Mouse (Mus musculus): ENCODE data around the gene C130050O18Rik. TPM values are rescaled to one million over a fixed set of nuclear protein-coding genes. Genes with fewer than 3 reads are reported as not detected.
A peak's percentile ranks its signal among the peaks of the same experiment; 100 is the strongest.

Gene C130050O18Rik
- polyA plus RNA-seq, 1 experiment, result 7.2 TPM

- TF ChIP-seq POLR2A (IDR thresholded peaks at IDR 0.05; ENCODE audit: borderline replicate concordance, extremely low read depth, low read depth, low read length) (no peak), CTCF (IDR thresholded peaks at IDR 0.05; ENCODE audit: insufficient read depth, low read length) (peak; percentile 29; the same call in 1 of the 2 replicates)
- Histone ChIP-seq H3K4me1 (ENCODE audit: control insufficient read depth, insufficient read depth, low read length) (no peaks in the 10 kb centered on the region), H3K4me3 (replicated peaks; ENCODE audit: extremely low read depth, low read depth, low read length) (no peak overlapping the region)
- 97% methylated on average over 4 of the region's 4 CpGs for WGBS
- DNase-seq, result no peak
Observed at GRCm38 (mm10) chr5:139416942-139417341, 11.9 kb downstream of the C130050O18Rik start.

- 94% methylated on average over 3 of the region's 3 CpGs for whole genome bisulfite sequencing
- TF ChIP-seq CTCF (IDR thresholded peaks at IDR 0.05; ENCODE audit: insufficient read depth, low read length), result no peak
- TF ChIP-seq POLR2A (IDR thresholded peaks at IDR 0.05; ENCODE audit: borderline replicate concordance, extremely low read depth, low read depth, low read length), result no peak
- no peak for DNase-seq
- Histone ChIP-seq H3K4me1 (ENCODE audit: control insufficient read depth, insufficient read depth, low read length) (no peaks in the 10 kb centered on the region), H3K4me3 (replicated peaks; ENCODE audit: extremely low read depth, low read depth, low read length) (no peak overlapping the region)
Observed at GRCm38 (mm10) chr5:139417480-139417879, 12.4 kb downstream of the C130050O18Rik start.

- DNase-seq, result no peak
- Histone ChIP-seq H3K4me1 (ENCODE audit: control insufficient read depth, insufficient read depth, low read length) (no peaks in the 10 kb centered on the region), H3K4me3 (replicated peaks; ENCODE audit: extremely low read depth, low read depth, low read length) (no peak overlapping the region)
- no peak for TF ChIP-seq CTCF (IDR thresholded peaks at IDR 0.05; ENCODE audit: insufficient read depth, low read length)
- no peak for TF ChIP-seq POLR2A (IDR thresholded peaks at IDR 0.05; ENCODE audit: borderline replicate concordance, extremely low read depth, low read depth, low read length)
- 58% methylated on average over 2 of the region's 2 CpGs for WGBS
Observed at GRCm38 (mm10) chr5:139418110-139418509, 13.0 kb downstream of the C130050O18Rik start.

- H3K4me1 ChIP-seq (ENCODE audit: control insufficient read depth, insufficient read depth, low read length), result no peaks in the 10 kb centered on the region; the same call in 1 of the 2 replicates
- 23% methylated on average over 3 of the region's 3 CpGs for WGBS
- TF ChIP-seq POLR2A (IDR thresholded peaks at IDR 0.05; ENCODE audit: borderline replicate concordance, extremely low read depth, low read depth, low read length) (no peak), CTCF (IDR thresholded peaks at IDR 0.05; ENCODE audit: insufficient read depth, low read length) (no peak)
- no peak for DNase-seq
- no peak overlapping the region for H3K4me3 ChIP-seq (replicated peaks; ENCODE audit: extremely low read depth, low read depth, low read length)
Observed at GRCm38 (mm10) chr5:139418633-139419032, 13.6 kb downstream of the C130050O18Rik start.

- 46% methylated on average over 21 of the region's 21 CpGs for WGBS
- TF ChIP-seq CTCF (IDR thresholded peaks at IDR 0.05; ENCODE audit: insufficient read depth, low read length), result no peak
- TF ChIP-seq POLR2A (IDR thresholded peaks at IDR 0.05; ENCODE audit: borderline replicate concordance, extremely low read depth, low read depth, low read length), result no peak
- DNase-seq, result no peak
- Histone ChIP-seq H3K4me3 (replicated peaks; ENCODE audit: extremely low read depth, low read depth, low read length) (peak within 1 kb of the TSS; percentile 18), H3K4me1 (ENCODE audit: control insufficient read depth, insufficient read depth, low read length) (no peaks in the 10 kb centered on the region; the same call in 1 of the 2 replicates)
Observed at GRCm38 (mm10) chr5:139423026-139423865, 18.2 kb downstream of the C130050O18Rik start, which contains the start of gene Gper1. Gene Gper1, plus strand, starts transcription at chr5:139423151.

GRCm38 (mm10) chr5:139425198-139425597 lies 20.1 kb downstream of the C130050O18Rik start:
- 62% methylated on average over 9 of the region's 9 CpGs for WGBS
- DNase-seq, result no peak
- Histone ChIP-seq H3K4me1 (ENCODE audit: control insufficient read depth, insufficient read depth, low read length) (peaks cover 5% of the 10 kb centered on the region), H3K4me3 (replicated peaks; ENCODE audit: extremely low read depth, low read depth, low read length) (no peak overlapping the region)
- TF ChIP-seq POLR2A (IDR thresholded peaks at IDR 0.05; ENCODE audit: borderline replicate concordance, extremely low read depth, low read depth, low read length) (no peak), CTCF (IDR thresholded peaks at IDR 0.05; ENCODE audit: insufficient read depth, low read length) (no peak)

GRCm38 (mm10) chr5:139427001-139427400 lies 21.9 kb downstream of the C130050O18Rik start:
- DNase-seq, result no peak
- H3K4me1 ChIP-seq (ENCODE audit: control insufficient read depth, insufficient read depth, low read length), result peaks cover 5% of the 10 kb centered on the region
- 92% methylated on average over 9 of the region's 9 CpGs for WGBS
- TF ChIP-seq POLR2A (IDR thresholded peaks at IDR 0.05; ENCODE audit: borderline replicate concordance, extremely low read depth, low read depth, low read length) (no peak), CTCF (IDR thresholded peaks at IDR 0.05; ENCODE audit: insufficient read depth, low read length) (no peak)
- no peak overlapping the region for H3K4me3 ChIP-seq (replicated peaks; ENCODE audit: extremely low read depth, low read depth, low read length)

- TF ChIP-seq CTCF (IDR thresholded peaks at IDR 0.05; ENCODE audit: insufficient read depth, low read length) (no peak), POLR2A (IDR thresholded peaks at IDR 0.05; ENCODE audit: borderline replicate concordance, extremely low read depth, low read depth, low read length) (no peak)
- DNase-seq, result no peak
- 43% methylated on average over 9 of the region's 9 CpGs for WGBS
Observed at GRCm38 (mm10) chr5:139427989-139428388, 22.9 kb downstream of the C130050O18Rik start.

GRCm38 (mm10) chr5:139429818-139430341 lies 24.8 kb downstream of the C130050O18Rik start:
- 25% methylated on average over 12 of the region's 12 CpGs for WGBS
- TF ChIP-seq CTCF (IDR thresholded peaks at IDR 0.05; ENCODE audit: insufficient read depth, low read length) (no peak), POLR2A (IDR thresholded peaks at IDR 0.05; ENCODE audit: borderline replicate concordance, extremely low read depth, low read depth, low read length) (no peak)
- Histone ChIP-seq H3K4me3 (replicated peaks; ENCODE audit: extremely low read depth, low read depth, low read length) (no peak overlapping the region), H3K4me1 (ENCODE audit: control insufficient read depth, insufficient read depth, low read length) (peaks cover 7% of the 10 kb centered on the region)
- no peak for DNase-seq

More at GRCm38 (mm10) chr5:139427989-139428388, 22.9 kb downstream of the C130050O18Rik start:
- H3K4me3 ChIP-seq (replicated peaks; ENCODE audit: extremely low read depth, low read depth, low read length), result no peak overlapping the region
- H3K4me1 ChIP-seq (ENCODE audit: control insufficient read depth, insufficient read depth, low read length), result peaks cover 7% of the 10 kb centered on the region

Data from lung, adult 2 months (tissue).